Mouse (Mus musculus) gastrocnemius, adult 18-20 months (tissue): ENCODE measurements around the gene Kcne4. TPM values are rescaled to one million over a fixed set of nuclear protein-coding genes. Genes with fewer than 3 reads are reported as not detected.

Experiments
- DNase-seq: peaks from one replicate; pipeline ENCODE4 v3.0.0; 2021; ENCODE audit warnings: low spot score
- total RNA-seq, 2 experiments: library from RNA; stranded (reverse); gene quantifications; 2 replicates each; pipeline ENCODE4 v1.2.3; 2021

Gene Kcne4
- total RNA-seq, 2 experiments from 2014 or later, result 0.57 to 1.0 TPM

DNA sequence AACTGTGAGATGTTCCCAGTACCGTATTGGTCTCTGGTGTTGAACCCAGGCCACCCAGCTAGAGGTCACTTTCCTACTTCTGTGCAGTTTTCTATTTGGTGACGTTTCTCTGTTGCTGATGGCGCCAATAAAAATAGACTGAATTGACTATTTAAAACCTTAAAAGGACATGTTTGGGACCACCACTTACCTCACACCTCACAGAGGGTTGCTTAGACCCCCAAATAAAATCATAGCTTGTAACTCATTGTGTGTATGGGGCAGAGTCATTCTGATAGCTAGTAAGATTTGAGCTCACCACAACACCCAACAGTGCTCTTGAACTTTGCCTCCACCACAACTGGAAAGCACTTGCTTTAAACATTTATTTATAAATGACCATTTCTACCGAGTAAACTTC is 43.0 kb downstream of the Kcne4 start:
- no peak for DNase-seq

DNA sequence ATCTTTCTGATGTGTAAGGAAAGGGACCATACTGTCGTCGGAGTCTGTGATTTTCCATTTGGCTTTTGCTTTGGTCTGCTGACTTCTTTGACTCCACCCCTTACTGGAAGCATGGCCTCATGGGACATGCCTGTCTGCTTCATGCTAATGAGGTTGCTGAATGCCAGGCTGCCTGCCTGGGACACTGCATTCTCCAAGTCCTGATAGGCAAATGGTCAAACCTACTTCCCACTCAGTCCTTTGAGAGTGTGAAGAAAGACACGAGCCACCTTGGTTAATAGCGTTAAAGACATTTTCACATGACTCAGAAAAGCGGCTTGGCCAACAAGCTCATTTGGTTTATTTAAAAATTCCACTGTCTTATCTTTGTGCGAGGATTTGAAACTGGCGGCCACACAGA is 43.5 kb downstream of the Kcne4 start:
- no peak for DNase-seq

DNA sequence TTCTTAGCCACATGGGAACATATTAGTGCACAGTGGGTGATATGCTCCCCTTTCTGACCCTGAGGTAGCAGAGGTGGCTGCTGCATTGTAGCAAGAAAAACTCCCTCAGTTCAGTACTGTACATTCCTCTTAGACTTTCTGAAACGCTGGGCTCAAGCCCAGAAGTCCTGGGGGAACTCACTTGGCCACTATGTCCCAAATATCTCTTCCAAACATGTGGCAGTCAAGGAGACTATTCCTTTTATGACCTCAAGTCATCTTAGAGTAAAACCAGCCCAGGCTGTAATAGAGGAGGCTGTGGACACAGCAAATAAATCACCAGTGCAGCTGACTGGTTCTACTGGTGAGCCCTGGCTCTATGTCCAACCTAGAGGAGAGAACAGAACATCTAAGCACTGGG is 45.7 kb downstream of the Kcne4 start:
- DNase-seq, result peak; percentile 50

DNA sequence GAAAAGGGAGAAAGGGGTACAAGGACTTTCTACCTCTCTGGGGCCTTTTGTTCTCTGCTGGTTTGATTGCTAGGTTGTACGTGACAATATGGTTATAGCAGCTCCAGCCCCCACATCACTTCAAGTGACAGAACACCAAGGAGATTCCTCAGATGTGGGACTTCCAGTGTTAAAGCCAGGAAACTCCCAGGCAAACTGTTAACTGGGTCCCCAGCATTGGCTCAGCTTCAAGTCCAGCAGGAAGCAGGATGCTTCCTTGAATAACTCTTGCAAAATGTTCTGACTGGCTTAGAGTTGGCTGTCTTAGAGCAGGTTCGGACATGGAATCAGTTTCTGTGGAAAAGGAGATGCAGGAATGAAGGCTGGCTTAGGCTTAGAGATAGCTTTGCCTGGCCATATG is 47.3 kb downstream of the Kcne4 start:
- peak; percentile 25 for DNase-seq

DNA sequence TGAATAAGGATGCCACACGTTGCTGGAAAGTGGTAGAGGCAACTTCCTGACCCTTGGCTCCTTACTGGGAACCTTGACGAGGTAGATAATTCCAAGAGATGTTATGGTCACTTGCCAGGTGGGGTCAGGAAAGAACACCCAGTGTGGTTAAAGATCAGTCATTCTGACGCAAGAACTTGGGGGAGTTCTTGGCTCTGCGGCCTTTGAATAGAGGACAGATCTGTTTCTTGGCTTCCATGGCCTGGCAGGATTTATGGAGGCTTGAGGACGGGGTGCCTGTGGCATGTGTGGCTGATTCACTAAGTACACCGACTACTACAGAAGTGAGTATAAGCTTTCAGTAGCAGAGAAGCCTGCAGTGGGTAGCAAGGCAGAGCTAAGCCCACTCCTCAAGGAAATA is 47.8 kb downstream of the Kcne4 start:
- peak; percentile 46 for DNase-seq

DNA sequence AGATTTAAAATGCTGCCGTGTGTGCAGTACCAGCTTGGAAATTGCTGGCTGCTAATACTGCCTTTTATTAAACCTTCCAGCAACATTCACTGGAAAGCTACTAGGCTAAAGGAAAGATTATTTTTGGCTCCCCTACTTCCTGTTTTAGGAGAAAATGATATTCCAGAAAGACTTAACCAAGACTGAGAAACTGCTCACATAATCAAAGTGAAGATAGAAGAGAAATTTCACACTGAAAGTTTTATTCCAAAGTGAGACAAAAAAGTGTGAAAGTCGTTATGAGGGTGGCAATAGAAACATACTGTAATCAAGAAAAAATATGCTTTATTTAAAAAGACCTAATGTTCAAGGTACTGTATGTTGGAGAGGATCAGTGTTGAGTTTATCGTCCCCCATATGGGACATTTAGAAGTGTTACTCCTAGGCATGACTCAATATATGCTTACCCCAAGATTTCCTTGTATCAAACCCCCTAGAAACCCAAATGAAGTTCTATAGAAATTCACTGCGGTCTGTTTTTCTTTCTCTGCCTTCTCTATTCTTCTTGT is 48.3 kb downstream of the Kcne4 start:
- no peak for DNase-seq

DNA sequence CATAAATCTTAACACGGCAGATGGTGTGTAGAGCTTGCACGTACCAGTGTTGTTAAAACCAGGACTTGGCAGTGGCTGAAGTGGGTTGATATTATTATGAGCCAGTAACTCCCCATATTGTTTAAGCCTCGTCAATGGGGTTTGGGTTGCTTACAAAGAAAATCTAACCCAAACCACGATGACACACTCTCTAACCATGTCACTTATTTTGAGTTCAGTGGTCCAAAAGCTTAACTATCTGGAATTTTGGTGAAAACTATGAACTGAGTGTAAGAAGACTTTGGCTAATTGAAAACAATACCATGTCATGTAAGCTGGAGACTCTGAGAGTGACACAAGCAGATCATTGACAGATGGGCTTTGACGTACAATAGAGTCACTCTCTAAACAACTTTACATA is 49.4 kb downstream of the Kcne4 start:
- no peak for DNase-seq

DNA sequence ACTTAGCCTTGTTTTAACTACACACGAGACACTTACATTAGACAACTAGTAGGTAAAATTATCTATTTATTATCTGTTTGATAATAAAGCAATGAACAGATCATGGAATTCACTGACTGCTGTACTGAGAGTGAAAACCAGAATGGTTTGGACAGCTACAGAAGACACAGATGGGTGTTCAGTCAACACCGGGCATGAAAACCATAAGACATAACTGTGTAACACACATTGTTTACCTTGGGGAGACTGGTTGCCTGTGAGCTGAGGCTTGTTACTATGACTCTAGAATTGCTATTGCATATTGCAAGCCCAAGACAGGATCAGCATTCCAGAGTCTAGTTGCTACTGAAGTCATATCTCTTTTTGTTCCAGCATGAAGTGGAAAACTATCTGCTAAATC is 49.9 kb downstream of the Kcne4 start:
- DNase-seq, result no peak

Other genes starting within 250 kb of the Kcne4 start
- gene Acsl3, start 158.9 kb upstream of the Kcne4 start, total RNA-seq, result 1 to 10 TPM; 9.2 to 9.9 TPM
- gene Utp14b, start 158.7 kb upstream of the Kcne4 start, total RNA-seq, result 1 to 10 TPM; 1.6 TPM